Mouse (Mus musculus) embryo, embryonic 9.5 days (tissue): ENCODE data around the gene Gm13693.
A peak's percentile ranks its signal among the peaks of the same experiment; 100 is the strongest.
"Not testable (repeated sequence)": the region's sequence is repeated elsewhere in the genome, so short reads cannot be mapped to it uniquely, and the experiment has no call there.

Experiments used
- DNase-seq: peaks from one replicate; pipeline ENCODE4 v3.0.0-alpha.2; 2017; ENCODE audit errors: extremely low spot score

The Gm13693 gene

GRCm38 (mm10) chr2:83961203-83961602 is at the start of gene Gm13693:
Gm13693 (plus strand) TSS chr2:83961503.
- not testable (repeated sequence) for DNase-seq

DNA sequence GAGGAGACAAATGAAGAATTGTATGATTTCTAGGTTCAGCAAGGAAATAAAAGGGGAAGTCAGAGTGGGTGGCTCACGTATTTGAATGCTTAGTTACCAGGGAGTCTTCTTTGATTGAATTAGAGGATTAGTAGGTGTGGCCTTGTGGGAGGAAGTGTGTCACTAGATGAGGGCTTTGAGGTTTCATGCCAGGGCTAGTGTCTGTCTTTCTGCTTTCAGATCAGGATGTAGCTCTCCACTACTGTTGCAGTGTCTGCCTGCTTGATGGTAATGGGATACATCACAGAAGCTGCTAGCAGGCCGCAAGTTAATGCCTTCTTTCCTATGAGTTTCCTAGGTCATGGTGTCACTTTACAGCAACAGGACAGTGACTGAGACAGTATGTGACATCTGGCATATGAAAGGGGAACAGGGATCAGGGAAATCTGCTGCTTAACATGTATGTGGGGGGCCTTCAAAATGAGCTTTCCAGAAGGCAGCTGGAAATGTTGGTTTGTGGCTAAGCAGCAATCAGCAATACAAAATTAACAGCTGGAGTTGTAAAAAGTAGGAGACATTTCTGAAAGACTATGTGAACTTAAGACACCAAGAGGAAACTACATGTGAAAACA is 31.7 kb upstream of the Gm13693 start:
- DNase-seq: no peak

DNA sequence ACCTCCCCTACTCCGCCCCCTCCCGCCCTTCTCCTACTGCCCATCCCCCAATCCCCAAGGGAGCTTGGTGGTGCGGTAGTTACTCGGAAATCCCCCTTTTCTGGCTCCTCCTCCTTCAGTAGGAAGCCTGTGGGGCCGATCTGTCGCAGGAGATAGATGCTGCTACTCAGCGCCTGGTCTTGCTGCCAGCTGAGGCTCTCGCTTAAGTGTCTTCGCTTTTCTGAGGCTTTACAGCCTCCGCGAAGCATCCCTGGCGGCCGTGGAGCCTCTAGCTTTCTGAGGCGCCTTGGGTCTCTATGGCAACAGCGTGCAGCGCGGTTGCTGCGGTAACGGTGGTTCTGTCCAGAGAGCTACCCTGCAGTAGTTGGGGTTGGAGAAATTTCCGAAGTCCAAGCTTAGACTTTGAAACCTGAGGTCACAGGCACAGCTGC is 20.4 kb upstream of the Gm13693 start, which contains the start of gene Zswim2:
Zswim2 (minus strand) TSS at position 298 of the 431 bp plus-strand sequence.
- peak; percentile 75 for DNase-seq

GRCm38 (mm10) chr2:83941378-83941777 is 19.9 kb upstream of the Gm13693 start:
- DNase-seq: no peak

DNA sequence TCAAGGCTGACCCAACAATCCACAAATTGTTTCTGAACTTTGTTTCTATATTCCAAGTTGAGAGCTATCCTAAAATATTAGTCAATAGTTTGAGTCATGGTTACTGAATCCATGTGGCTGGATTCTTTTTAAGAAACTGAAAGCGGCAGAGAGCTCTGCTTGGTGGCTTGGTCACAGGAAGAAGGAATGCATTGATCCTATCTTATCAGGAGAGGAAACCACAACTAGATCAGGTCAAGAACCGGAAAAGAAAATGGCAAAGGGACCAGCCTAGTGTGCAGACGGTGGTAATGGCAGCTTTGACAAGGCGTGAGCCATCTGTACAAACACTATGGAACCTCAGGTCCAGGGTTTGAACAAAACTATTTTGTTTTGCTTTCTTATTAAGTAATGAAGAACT is 19.5 kb upstream of the Gm13693 start:
- DNase-seq: no peak

DNA sequence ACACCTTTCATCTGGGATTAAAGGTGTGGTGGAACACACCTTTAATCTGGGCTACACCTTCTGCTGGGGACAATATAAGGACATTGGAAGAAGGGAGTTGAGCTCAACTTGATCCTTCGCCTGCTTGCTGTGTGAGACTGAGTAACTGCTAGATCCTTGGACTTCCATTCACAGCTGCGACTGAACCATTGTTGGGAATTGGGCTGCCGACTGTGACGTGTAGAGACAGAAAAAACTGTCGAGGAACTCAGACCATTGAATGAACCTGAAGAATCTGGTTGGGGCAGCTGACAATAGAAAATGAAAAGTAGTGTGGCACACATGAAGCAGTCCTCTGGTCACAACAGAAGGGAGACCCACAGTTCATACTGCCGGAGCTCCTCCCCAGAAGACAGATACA is 5.9 kb upstream of the Gm13693 start, which contains the start of gene Gm13698:
Gm13698 (plus strand) TSS at position 301 of the 400 bp plus-strand sequence.
- DNase-seq: not testable (repeated sequence)

DNA sequence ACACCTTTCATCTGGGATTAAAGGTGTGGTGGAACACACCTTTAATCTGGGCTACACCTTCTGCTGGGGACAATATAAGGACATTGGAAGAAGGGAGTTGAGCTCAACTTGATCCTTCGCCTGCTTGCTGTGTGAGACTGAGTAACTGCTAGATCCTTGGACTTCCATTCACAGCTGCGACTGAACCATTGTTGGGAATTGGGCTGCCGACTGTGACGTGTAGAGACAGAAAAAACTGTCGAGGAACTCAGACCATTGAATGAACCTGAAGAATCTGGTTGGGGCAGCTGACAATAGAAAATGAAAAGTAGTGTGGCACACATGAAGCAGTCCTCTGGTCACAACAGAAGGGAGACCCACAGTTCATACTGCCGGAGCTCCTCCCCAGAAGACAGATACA is 5.7 kb downstream of the Gm13693 start, which contains the start of gene Gm13695:
Gm13695 (plus strand) TSS at position 301 of the 400 bp plus-strand sequence.
- DNase-seq: not testable (repeated sequence)

GRCm38 (mm10) chr2:83972823-83973222 is 11.5 kb downstream of the Gm13693 start, which contains the start of gene Gm13696:
Gm13696 (plus strand) TSS chr2:83973123.
- not testable (repeated sequence) for DNase-seq

DNA sequence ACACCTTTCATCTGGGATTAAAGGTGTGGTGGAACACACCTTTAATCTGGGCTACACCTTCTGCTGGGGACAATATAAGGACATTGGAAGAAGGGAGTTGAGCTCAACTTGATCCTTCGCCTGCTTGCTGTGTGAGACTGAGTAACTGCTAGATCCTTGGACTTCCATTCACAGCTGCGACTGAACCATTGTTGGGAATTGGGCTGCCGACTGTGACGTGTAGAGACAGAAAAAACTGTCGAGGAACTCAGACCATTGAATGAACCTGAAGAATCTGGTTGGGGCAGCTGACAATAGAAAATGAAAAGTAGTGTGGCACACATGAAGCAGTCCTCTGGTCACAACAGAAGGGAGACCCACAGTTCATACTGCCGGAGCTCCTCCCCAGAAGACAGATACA is 17.3 kb downstream of the Gm13693 start, which contains the start of gene Gm13694:
Gm13694 (plus strand) TSS at position 301 of the 400 bp plus-strand sequence.
- DNase-seq: not testable (repeated sequence)

DNA sequence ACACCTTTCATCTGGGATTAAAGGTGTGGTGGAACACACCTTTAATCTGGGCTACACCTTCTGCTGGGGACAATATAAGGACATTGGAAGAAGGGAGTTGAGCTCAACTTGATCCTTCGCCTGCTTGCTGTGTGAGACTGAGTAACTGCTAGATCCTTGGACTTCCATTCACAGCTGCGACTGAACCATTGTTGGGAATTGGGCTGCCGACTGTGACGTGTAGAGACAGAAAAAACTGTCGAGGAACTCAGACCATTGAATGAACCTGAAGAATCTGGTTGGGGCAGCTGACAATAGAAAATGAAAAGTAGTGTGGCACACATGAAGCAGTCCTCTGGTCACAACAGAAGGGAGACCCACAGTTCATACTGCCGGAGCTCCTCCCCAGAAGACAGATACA is 23.1 kb downstream of the Gm13693 start, which contains the start of gene Gm13697:
Gm13697 (plus strand) TSS at position 301 of the 400 bp plus-strand sequence.
- not testable (repeated sequence) for DNase-seq

- not testable (repeated sequence) for DNase-seq
Measured at GRCm38 (mm10) chr2:83990253-83990652, 28.9 kb downstream of the Gm13693 start, which contains the start of gene Gm13691. Gm13691 (plus strand) TSS chr2:83990553.

DNA sequence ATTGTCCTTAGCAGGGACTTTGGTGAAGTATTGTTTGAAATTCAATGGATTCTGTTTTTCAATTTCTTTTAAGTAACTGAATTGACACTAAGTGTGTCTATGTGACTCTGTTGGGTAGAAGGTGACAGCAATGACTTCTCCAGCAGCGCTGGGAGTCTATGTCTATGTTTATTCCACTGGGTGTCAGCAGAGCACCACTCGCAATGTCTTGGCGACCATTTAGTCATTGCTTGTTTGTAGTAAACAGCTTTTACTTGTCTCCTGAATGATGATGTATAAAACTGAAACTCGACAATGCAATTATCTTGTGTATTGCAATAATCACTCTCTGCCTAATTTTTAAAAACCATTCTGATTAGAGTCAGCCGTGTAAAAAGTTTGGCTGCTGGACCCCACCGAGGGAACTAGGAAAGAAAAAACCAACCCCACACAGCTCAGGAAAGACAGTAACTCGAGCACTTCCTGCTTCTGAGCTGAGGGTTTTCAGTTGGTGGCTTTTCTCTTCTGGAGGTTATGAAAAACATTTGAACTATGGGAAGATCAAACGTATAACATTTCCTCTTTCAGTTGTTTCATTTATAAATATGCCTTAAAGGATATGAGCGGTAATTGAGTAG is 32.4 kb downstream of the Gm13693 start:
- not testable (repeated sequence) for DNase-seq

DNA sequence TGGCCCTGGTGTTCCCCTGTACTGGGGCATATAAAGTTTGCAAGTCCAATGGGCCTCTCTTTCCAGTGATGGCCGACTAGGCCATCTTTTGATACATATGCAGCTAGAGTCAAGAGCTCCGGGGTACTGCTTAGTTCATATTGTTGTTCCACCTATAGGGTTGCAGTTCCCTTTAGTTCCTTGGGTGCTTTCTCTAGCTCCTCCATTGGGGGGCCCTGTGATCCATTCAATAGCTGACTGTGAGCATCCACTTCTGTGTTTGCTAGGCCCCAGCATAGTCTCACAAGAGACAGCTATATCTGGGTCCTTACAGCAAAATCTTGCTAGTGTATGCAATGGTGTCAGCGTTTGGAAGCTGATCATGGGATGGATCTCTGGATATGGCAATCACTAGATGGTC is 33.2 kb downstream of the Gm13693 start:
- not testable (repeated sequence) for DNase-seq

DNA sequence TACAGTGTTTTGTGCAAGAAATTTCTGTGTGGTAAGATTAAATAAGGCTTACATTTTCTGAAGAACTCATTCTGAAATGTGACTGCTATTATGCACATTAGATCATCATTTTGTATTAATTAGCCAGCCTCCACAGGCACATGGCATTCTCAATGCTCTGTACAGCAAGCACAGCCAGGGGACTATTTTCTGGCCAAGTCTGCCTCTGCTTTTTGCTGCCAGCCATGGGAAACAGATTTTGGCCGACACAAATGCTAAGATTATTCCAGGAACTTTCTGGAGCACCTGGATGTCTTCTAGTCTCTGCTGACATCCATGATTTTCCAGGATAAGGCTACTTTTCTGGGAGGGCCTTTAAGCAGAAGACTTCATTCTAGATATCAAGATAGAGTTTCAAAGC is 47.6 kb downstream of the Gm13693 start:
- no peak for DNase-seq

- DNase-seq: no peak
Measured at GRCm38 (mm10) chr2:84009818-84010217, 48.5 kb downstream of the Gm13693 start.
